Mouse (Mus musculus) forebrain, embryonic 14.5 days (tissue): ENCODE measurements around the gene Jmy. TPM values are rescaled to one million over a fixed set of nuclear protein-coding genes. Genes with fewer than 3 reads are reported as not detected.

Experiments used
- polyA plus RNA-seq: library from polyadenylated mRNA; unstranded; fragments of >200 nt; fragmentation: Nextera tagmentation; extraction: Ambion mirVana; gene quantifications from 2 replicates; pipeline ENCODE4 v1.2.1, GENCODE M21; 2014

Jmy gene
- polyA plus RNA-seq, 1 experiment from 2014 or later: 7.2 TPM

Other genes with a start within 250 kb of the Jmy start
- gene Homer1, start 200.2 kb downstream of the Jmy start, polyA plus RNA-seq: 14.5 and 16.8 TPM in 2 replicates
- gene Bhmt, start 138.2 kb upstream of the Jmy start, polyA plus RNA-seq: 0.11 and 0.18 TPM in 2 replicates
- gene Bhmt2, start 174.5 kb upstream of the Jmy start, polyA plus RNA-seq: not detected in 2 replicates
- 0.10 TPM in 1 of 2 replicates, not detected in the other for gene Dmgdh, start 174.6 kb upstream of the Jmy start, polyA plus RNA-seq